Mouse (Mus musculus) cerebral cortex, adult 2 months (tissue): Measurements from ENCODE around the gene Ppp1r13l.

ENCODE experiments used
- WGBS: fragments of 180-500 bp; shearing (Covaris S2); methylation state at CpG from one replicate; pipeline ENCODE4 v1.1.7; 2018; 5-methylcytosine and 5-hydroxymethylcytosine counted together

Ppp1r13l gene

GRCm38 (mm10) chr7:19359299-19359891, at the start of gene Ppp1r13l, which contains the start of gene Cd3eap:
Gene Ppp1r13l, plus strand, starts transcription at chr7:19359749.
Gene Cd3eap, minus strand, starts transcription at chr7:19359483.
- under 1% methylated on average over 31 of the region's 31 CpGs for WGBS

GRCm38 (mm10) chr7:19309884-19310641, 49.5 kb upstream of the Ppp1r13l start, which contains the start of gene Fosb:
Gene Fosb, minus strand, starts transcription at chr7:19310051.
- under 1% methylated on average over 49 of the region's 49 CpGs for WGBS

GRCm38 (mm10) chr7:19311991-19312390, 47.6 kb upstream of the Ppp1r13l start:
- WGBS = 45% methylated on average over 4 of the region's 4 CpGs

GRCm38 (mm10) chr7:19314033-19314432, 45.5 kb upstream of the Ppp1r13l start:
- 63% methylated on average over 5 of the region's 5 CpGs for WGBS

GRCm38 (mm10) chr7:19316451-19317161, 42.9 kb upstream of the Ppp1r13l start:
- 63% methylated on average over 14 of the region's 14 CpGs for WGBS

- 88% methylated on average over 2 of the region's 2 CpGs for WGBS
Observed at GRCm38 (mm10) chr7:19318201-19318600, 41.3 kb upstream of the Ppp1r13l start.

- 80% methylated on average over 7 of the region's 7 CpGs for WGBS
Observed at GRCm38 (mm10) chr7:19318676-19319075, 40.9 kb upstream of the Ppp1r13l start.

GRCm38 (mm10) chr7:19319458-19319857, 40.1 kb upstream of the Ppp1r13l start:
- 11% methylated on average over 9 of the region's 9 CpGs for WGBS

GRCm38 (mm10) chr7:19319906-19320305, 39.6 kb upstream of the Ppp1r13l start:
- WGBS = under 1% methylated on average over 41 of the region's 41 CpGs

GRCm38 (mm10) chr7:19320637-19321036, 38.9 kb upstream of the Ppp1r13l start:
- 35% methylated on average over 7 of the region's 7 CpGs for WGBS

GRCm38 (mm10) chr7:19321464-19321863, 38.1 kb upstream of the Ppp1r13l start:
- 61% methylated on average over 5 of the region's 5 CpGs for WGBS

- WGBS = 61% methylated on average over 9 of the region's 9 CpGs
Observed at GRCm38 (mm10) chr7:19322489-19322888, 37.1 kb upstream of the Ppp1r13l start.

GRCm38 (mm10) chr7:19324221-19324620, 35.3 kb upstream of the Ppp1r13l start:
- WGBS = 83% methylated on average over 11 of the region's 11 CpGs

- 79% methylated on average over 21 of the region's 21 CpGs for WGBS
Observed at GRCm38 (mm10) chr7:19325262-19326199, 34.0 kb upstream of the Ppp1r13l start.

- WGBS = 3% methylated on average over 20 of the region's 20 CpGs
Observed at GRCm38 (mm10) chr7:19326359-19326758, 33.2 kb upstream of the Ppp1r13l start.

- WGBS = under 1% methylated on average over 22 of the region's 22 CpGs
Observed at GRCm38 (mm10) chr7:19327128-19327527, 32.4 kb upstream of the Ppp1r13l start.

- WGBS = 76% methylated on average over 5 of the region's 5 CpGs
Observed at GRCm38 (mm10) chr7:19327782-19328181, 31.8 kb upstream of the Ppp1r13l start.

GRCm38 (mm10) chr7:19331910-19332309, 27.6 kb upstream of the Ppp1r13l start:
- WGBS = 51% methylated on average over 2 of the region's 2 CpGs

GRCm38 (mm10) chr7:19332709-19333352, 26.7 kb upstream of the Ppp1r13l start:
- 0% methylated on average over 52 of the region's 52 CpGs for WGBS

- 59% methylated on average over 3 of the region's 3 CpGs for WGBS
Observed at GRCm38 (mm10) chr7:19335583-19335982, 24.0 kb upstream of the Ppp1r13l start.

GRCm38 (mm10) chr7:19337122-19337521, 22.4 kb upstream of the Ppp1r13l start:
- WGBS = 43% methylated on average over 10 of the region's 10 CpGs
